Mouse (Mus musculus) activated CD4-positive, CD25-positive, alpha-beta regulatory T cell, adult 4 months (primary cell): ENCODE measurements around the gene Tgfb3. TPM values are rescaled to one million over a fixed set of nuclear protein-coding genes. Genes with fewer than 3 reads are reported as not detected.

Source experiments
- ATAC-seq: one replicate; pipeline ENCODE4 v1.8.0; 2017
- polyA plus RNA-seq, 2 experiments: library from polyadenylated mRNA; unstranded; fragments of 100-300 nt; shearing (Covaris generic); gene quantifications; one replicate each; pipeline ENCODE4 v1.2.1; 2017

Tgfb3 gene
- polyA plus RNA-seq = 1 to 10 TPM; 1.2 TPM

GRCm38 (mm10) chr12:86078553-86079201, at the start of gene Tgfb3:
Gene Tgfb3 (minus strand): TSS chr12:86079041.
- peak; percentile 55 for ATAC-seq

- no peak for ATAC-seq
These were observed 49.3 kb upstream of the Tgfb3 start for GRCm38 (mm10) chr12:86128122-86128521.

- no peak for ATAC-seq
These were observed 45.2 kb upstream of the Tgfb3 start for GRCm38 (mm10) chr12:86124016-86124415.

GRCm38 (mm10) chr12:86116295-86116835, 37.5 kb upstream of the Tgfb3 start:
- no peak for ATAC-seq

GRCm38 (mm10) chr12:86110637-86111036, 31.8 kb upstream of the Tgfb3 start:
- no peak for ATAC-seq

- no peak for ATAC-seq
These were observed 30.7 kb upstream of the Tgfb3 start for GRCm38 (mm10) chr12:86109531-86109930.

GRCm38 (mm10) chr12:86107645-86108044, 28.8 kb upstream of the Tgfb3 start:
- ATAC-seq = no peak

GRCm38 (mm10) chr12:86106086-86106485, 27.2 kb upstream of the Tgfb3 start:
- ATAC-seq = no peak

- ATAC-seq = no peak
These were observed 26.7 kb upstream of the Tgfb3 start for GRCm38 (mm10) chr12:86105546-86105945.

- no peak for ATAC-seq
These were observed 25.5 kb upstream of the Tgfb3 start for GRCm38 (mm10) chr12:86104297-86104696.

- no peak for ATAC-seq
These were observed 25.0 kb upstream of the Tgfb3 start for GRCm38 (mm10) chr12:86103852-86104251.

- no peak for ATAC-seq
These were observed 24.6 kb upstream of the Tgfb3 start for GRCm38 (mm10) chr12:86103391-86103790.

- no peak for ATAC-seq
These were observed 23.8 kb upstream of the Tgfb3 start for GRCm38 (mm10) chr12:86102686-86103085.

GRCm38 (mm10) chr12:86100711-86101110, 21.9 kb upstream of the Tgfb3 start:
- ATAC-seq = no peak

GRCm38 (mm10) chr12:86097781-86098180, 18.9 kb upstream of the Tgfb3 start:
- no peak for ATAC-seq

GRCm38 (mm10) chr12:86095806-86096205, 17.0 kb upstream of the Tgfb3 start:
- ATAC-seq = no peak

- no peak for ATAC-seq
These were observed 15.2 kb upstream of the Tgfb3 start for GRCm38 (mm10) chr12:86094075-86094474.

- ATAC-seq = no peak
These were observed 12.8 kb upstream of the Tgfb3 start for GRCm38 (mm10) chr12:86091601-86092132.

GRCm38 (mm10) chr12:86090764-86091163, 11.9 kb upstream of the Tgfb3 start:
- no peak for ATAC-seq

GRCm38 (mm10) chr12:86088042-86088441, 9.2 kb upstream of the Tgfb3 start:
- ATAC-seq = no peak

GRCm38 (mm10) chr12:86086550-86086949, 7.7 kb upstream of the Tgfb3 start:
- no peak for ATAC-seq

- ATAC-seq = no peak
These were observed 7.0 kb upstream of the Tgfb3 start for GRCm38 (mm10) chr12:86085873-86086272.

- no peak for ATAC-seq
These were observed 3.7 kb upstream of the Tgfb3 start, which contains the start of gene Ift43 for GRCm38 (mm10) chr12:86082481-86083012. Gene Ift43 (plus strand): TSS chr12:86082541.

- peak; percentile 85 for ATAC-seq
These were observed 394 bp upstream of the Tgfb3 start for GRCm38 (mm10) chr12:86079202-86079667.
